Mouse (Mus musculus): Measurements from ENCODE around the gene Vps37b. TPM values are rescaled to one million over a fixed set of nuclear protein-coding genes. Genes with fewer than 3 reads are reported as not detected.

The Vps37b gene
- polyA plus RNA-seq, 1 experiment from 2014 or later = 106 TPM

- H3K4me3 ChIP-seq = no peak overlapping the region
- H3K27me3 ChIP-seq = no peaks in the 10 kb centered on the region
- no peak overlapping the region for H3K9ac ChIP-seq (replicated peaks)
- no peak overlapping the region for H3K4me2 ChIP-seq (replicated peaks)
- 59% methylated on average over 8 of the region's 8 CpGs for WGBS
- peaks cover 2% of the 10 kb centered on the region; the same call in 1 of the 2 replicates for H3K4me1 ChIP-seq
- H3K27ac ChIP-seq (replicated peaks) = no peak overlapping the region
- H3K36me3 ChIP-seq = no peaks in the 10 kb centered on the region
- H3K9me3 ChIP-seq = no peaks in the 10 kb centered on the region
- ATAC-seq (replicated peaks) = no peak
Measured at GRCm38 (mm10) chr5:123969216-123969615, 62.9 kb downstream of the Vps37b start.

- Histone ChIP-seq H3K4me3 (no peak overlapping the region), H3K27ac (replicated peaks) (no peak overlapping the region), H3K9me3 (no peaks in the 10 kb centered on the region), H3K27me3 (no peaks in the 10 kb centered on the region), H3K4me2 (replicated peaks) (no peak overlapping the region), H3K4me1 (no peaks in the 10 kb centered on the region), H3K9ac (replicated peaks) (no peak overlapping the region), H3K36me3 (no peaks in the 10 kb centered on the region)
- no peak for ATAC-seq (replicated peaks)
- WGBS = 85% methylated on average over 5 of the region's 5 CpGs
Measured at GRCm38 (mm10) chr5:123968468-123968867, 63.6 kb downstream of the Vps37b start.

- Histone ChIP-seq H3K27ac (replicated peaks) (no peak overlapping the region), H3K27me3 (no peaks in the 10 kb centered on the region), H3K4me2 (replicated peaks) (no peak overlapping the region), H3K4me1 (no peaks in the 10 kb centered on the region), H3K9ac (replicated peaks) (no peak overlapping the region), H3K4me3 (no peak overlapping the region), H3K9me3 (no peaks in the 10 kb centered on the region), H3K36me3 (no peaks in the 10 kb centered on the region)
- no peak for ATAC-seq (replicated peaks)
- WGBS = 99% methylated on average over 2 of the region's 2 CpGs
Measured at GRCm38 (mm10) chr5:123966759-123967158, 65.3 kb downstream of the Vps37b start.

- no peak overlapping the region for H3K4me3 ChIP-seq
- no peaks in the 10 kb centered on the region for H3K9me3 ChIP-seq
- H3K9ac ChIP-seq (replicated peaks) = no peak overlapping the region
- no peaks in the 10 kb centered on the region for H3K4me1 ChIP-seq
- ATAC-seq (replicated peaks) = no peak
- H3K27ac ChIP-seq (replicated peaks) = no peak overlapping the region
- WGBS = 94% methylated on average over 4 of the region's 4 CpGs
- no peak overlapping the region for H3K4me2 ChIP-seq (replicated peaks)
- H3K27me3 ChIP-seq = no peaks in the 10 kb centered on the region
- H3K36me3 ChIP-seq = no peaks in the 10 kb centered on the region
Measured at GRCm38 (mm10) chr5:123964208-123964607, 67.9 kb downstream of the Vps37b start.

GRCm38 (mm10) chr5:123961046-123961445 lies 71.0 kb downstream of the Vps37b start:
- no peak overlapping the region for H3K27ac ChIP-seq (replicated peaks)
- H3K9me3 ChIP-seq = no peaks in the 10 kb centered on the region
- no peaks in the 10 kb centered on the region for H3K27me3 ChIP-seq
- no peak for ATAC-seq (replicated peaks)
- H3K36me3 ChIP-seq = no peaks in the 10 kb centered on the region
- no peak overlapping the region for H3K4me2 ChIP-seq (replicated peaks)
- no peak overlapping the region for H3K4me3 ChIP-seq
- no peak overlapping the region for H3K9ac ChIP-seq (replicated peaks)
- WGBS = 90% methylated on average over 12 of the region's 12 CpGs
- no peaks in the 10 kb centered on the region for H3K4me1 ChIP-seq

GRCm38 (mm10) chr5:123960129-123960528 lies 71.9 kb downstream of the Vps37b start:
- Histone ChIP-seq H3K4me2 (replicated peaks) (no peak overlapping the region), H3K9me3 (no peaks in the 10 kb centered on the region), H3K36me3 (no peaks in the 10 kb centered on the region), H3K4me3 (no peak overlapping the region), H3K4me1 (no peaks in the 10 kb centered on the region), H3K27me3 (no peaks in the 10 kb centered on the region), H3K27ac (replicated peaks) (no peak overlapping the region), H3K9ac (replicated peaks) (no peak overlapping the region)
- 74% methylated on average over 8 of the region's 8 CpGs for WGBS
- no peak for ATAC-seq (replicated peaks)

- WGBS = 79% methylated on average over 3 of the region's 3 CpGs
- Histone ChIP-seq H3K9me3 (no peaks in the 10 kb centered on the region), H3K4me3 (no peak overlapping the region), H3K36me3 (no peaks in the 10 kb centered on the region), H3K9ac (replicated peaks) (no peak overlapping the region), H3K4me2 (replicated peaks) (no peak overlapping the region), H3K27me3 (no peaks in the 10 kb centered on the region), H3K4me1 (no peaks in the 10 kb centered on the region), H3K27ac (replicated peaks) (no peak overlapping the region)
- no peak for ATAC-seq (replicated peaks)
Measured at GRCm38 (mm10) chr5:123959018-123959417, 73.1 kb downstream of the Vps37b start.

GRCm38 (mm10) chr5:123957213-123957612 lies 74.9 kb downstream of the Vps37b start:
- H3K27me3 ChIP-seq = no peaks in the 10 kb centered on the region
- no peaks in the 10 kb centered on the region for H3K36me3 ChIP-seq
- no peak overlapping the region for H3K27ac ChIP-seq (replicated peaks)
- no peaks in the 10 kb centered on the region for H3K9me3 ChIP-seq
- H3K9ac ChIP-seq (replicated peaks) = no peak overlapping the region
- no peak overlapping the region for H3K4me3 ChIP-seq
- no peak overlapping the region for H3K4me2 ChIP-seq (replicated peaks)
- WGBS = 85% methylated on average over 8 of the region's 8 CpGs
- H3K4me1 ChIP-seq = no peaks in the 10 kb centered on the region
- no peak for ATAC-seq (replicated peaks)

Small RNA genes within 50 kb of the gene (microRNA-seq; reads per million reads assigned to microRNA genes)
- not detected for gene Mir7032

Other genes starting within 250 kb of the Vps37b start
- gene Hcar2, start 166.8 kb downstream of the Vps37b start, polyA plus RNA-seq (2015; fragmentation: Nextera tagmentation; extraction: Ambion mirVana) = not detected in 2 replicates
- gene Hcar1, start 152.2 kb downstream of the Vps37b start, polyA plus RNA-seq (2015; fragmentation: Nextera tagmentation; extraction: Ambion mirVana) = 0.24 and 0.29 TPM in 2 replicates
- gene Denr, start 125.1 kb downstream of the Vps37b start, polyA plus RNA-seq (2015; fragmentation: Nextera tagmentation; extraction: Ambion mirVana) = 143 and 146 TPM in 2 replicates
- gene Gm43518, start 104.9 kb downstream of the Vps37b start, polyA plus RNA-seq (2015; fragmentation: Nextera tagmentation; extraction: Ambion mirVana) = 1.8 and 3.7 TPM in 2 replicates
- 3.5 and 5.8 TPM in 2 replicates for gene Ccdc62, start 101.6 kb downstream of the Vps37b start, polyA plus RNA-seq (2015; fragmentation: Nextera tagmentation; extraction: Ambion mirVana)
- 26.9 and 27.5 TPM in 2 replicates for gene Hip1r, start 58.6 kb downstream of the Vps37b start, polyA plus RNA-seq (2015; fragmentation: Nextera tagmentation; extraction: Ambion mirVana)
- gene Abcb9, start 63.5 kb upstream of the Vps37b start, polyA plus RNA-seq (2015; fragmentation: Nextera tagmentation; extraction: Ambion mirVana) = 10.9 TPM in 2 replicates
- 34.7 and 35.0 TPM in 2 replicates for gene Ogfod2, start 80.0 kb upstream of the Vps37b start, polyA plus RNA-seq (2015; fragmentation: Nextera tagmentation; extraction: Ambion mirVana)
- 72.7 and 75.5 TPM in 2 replicates for gene Arl6ip4, start 83.8 kb upstream of the Vps37b start, polyA plus RNA-seq (2015; fragmentation: Nextera tagmentation; extraction: Ambion mirVana)
- gene Pitpnm2, start 217.5 kb upstream of the Vps37b start, polyA plus RNA-seq (2015; fragmentation: Nextera tagmentation; extraction: Ambion mirVana) = 10.9 and 11.4 TPM in 2 replicates